Mouse (Mus musculus) mature B cell (primary cell): ENCODE data around the gene Phxr2.

Experiments used
- in situ Hi-C: fragments of 300-500 bp; cut with MboI; formaldehyde crosslinking; loops from 2 replicates; pipeline ENCODE4 v1.14.3; 2019

Gene Phxr2

GRCm38 (mm10) chr10:99132595-99133272, 6.6 kb upstream of the Phxr2 start:
- in situ Hi-C loops, result no loop called here

- in situ Hi-C loops, result no loop called here
These were observed 6.1 kb upstream of the Phxr2 start for GRCm38 (mm10) chr10:99132189-99132588.

GRCm38 (mm10) chr10:99131298-99131697, 5.2 kb upstream of the Phxr2 start:
- in situ Hi-C loops, result no loop called here

GRCm38 (mm10) chr10:99130611-99131010, 4.5 kb upstream of the Phxr2 start:
- in situ Hi-C loops, result no loop called here

- in situ Hi-C loops, result no loop called here
These were observed 1.7 kb upstream of the Phxr2 start for GRCm38 (mm10) chr10:99127691-99128261.

GRCm38 (mm10) chr10:99126954-99127353, 829 bp upstream of the Phxr2 start:
- in situ Hi-C loops, result no loop called here

GRCm38 (mm10) chr10:99119471-99119870, 6.7 kb downstream of the Phxr2 start:
- in situ Hi-C loops, result no loop called here

- in situ Hi-C loops, result no loop called here
These were observed 7.4 kb downstream of the Phxr2 start for GRCm38 (mm10) chr10:99118697-99119096.

- in situ Hi-C loops, result no loop called here
These were observed 8.2 kb downstream of the Phxr2 start for GRCm38 (mm10) chr10:99117876-99118275.

- in situ Hi-C loops, result no loop called here
These were observed 9.2 kb downstream of the Phxr2 start for GRCm38 (mm10) chr10:99116650-99117615.

- in situ Hi-C loops, result no loop called here
These were observed 9.9 kb downstream of the Phxr2 start for GRCm38 (mm10) chr10:99116237-99116632.

GRCm38 (mm10) chr10:99115471-99116236, 10.5 kb downstream of the Phxr2 start:
- in situ Hi-C loops, result no loop called here

GRCm38 (mm10) chr10:99114295-99114694, 11.8 kb downstream of the Phxr2 start:
- in situ Hi-C loops, result no loop called here

- in situ Hi-C loops, result no loop called here
These were observed 12.6 kb downstream of the Phxr2 start for GRCm38 (mm10) chr10:99113533-99113932.

GRCm38 (mm10) chr10:99108431-99108982, 17.6 kb downstream of the Phxr2 start:
- in situ Hi-C loops, result no loop called here

- in situ Hi-C loops, result no loop called here
These were observed 18.2 kb downstream of the Phxr2 start, which contains the start of gene Galnt4 for GRCm38 (mm10) chr10:99107964-99108363. Gene Galnt4 (plus strand): TSS chr10:99108159.

GRCm38 (mm10) chr10:99106703-99107631, 19.2 kb downstream of the Phxr2 start, which contains the start of gene Poc1b:
Gene Poc1b (plus strand): TSS chr10:99107036.
- in situ Hi-C loops, result no loop called here

- in situ Hi-C loops, result no loop called here
These were observed 19.8 kb downstream of the Phxr2 start for GRCm38 (mm10) chr10:99106311-99106702.

- in situ Hi-C loops, result no loop called here
These were observed 20.6 kb downstream of the Phxr2 start for GRCm38 (mm10) chr10:99105522-99105921.

- in situ Hi-C loops, result loop anchor here (25.0 kb wide), 1 partner anchor 1385 kb away; no protein-coding TSS in a partner anchor
These were observed 28.8 kb downstream of the Phxr2 start for GRCm38 (mm10) chr10:99097374-99097773.
